23 mouse cellular contexts compared by ENCODE assay signal in genomic region chr16:64614648-64615047, GRCm38 (mm10). TPM values are rescaled to one million over a fixed set of nuclear protein-coding genes. Genes with fewer than 3 reads are reported as not detected.
"Had no signal": no experiment of that assay in that cellular context is flagged by ENCODE, and none has a peak within 500 bp of the region (broad histone marks: within the 10 kb centered on the region; RNA-seq: fewer than 3 reads in every experiment).

No protein-coding gene starts in this region.

- H3K9ac ChIP-seq: neural tube, embryonic 15.5 days; stomach, embryonic 15.5 days had no signal

- H3K4me1 ChIP-seq: neural tube, embryonic 15.5 days; stomach, embryonic 15.5 days had no signal

- H3K36me3 ChIP-seq: neural tube, embryonic 15.5 days; stomach, embryonic 15.5 days had no signal

- H3K27me3 ChIP-seq: neural tube, embryonic 15.5 days; stomach, embryonic 15.5 days had no signal

- H3K27ac ChIP-seq: neural tube, embryonic 15.5 days; stomach, embryonic 15.5 days; stomach, postnatal 0 days had no signal

- H3K9me3 ChIP-seq: neural tube, embryonic 15.5 days; stomach, embryonic 15.5 days had no signal

- H3K4me3 ChIP-seq: neural tube, embryonic 15.5 days; stomach, embryonic 15.5 days had no signal

- H3K4me2 ChIP-seq: neural tube, embryonic 15.5 days; stomach, embryonic 15.5 days had no signal

- DNase-seq: retina, postnatal 1 day; right cerebral cortex, adult 18-20 months; right cerebral cortex, postnatal 14 days; right cerebral cortex, postnatal 25 days; right cerebral cortex, postnatal 4 days; spleen, adult 18-20 months; thymus, adult 18-20 months; thymus, adult 2 months; thymus, postnatal 14 days; thymus, postnatal 25 days; thymus, postnatal 36 days; thymus, postnatal 4 days had no signal

RNA-seq across cellular contexts. Expression of gene Csnka2ip, which starts 12.4 kb away (rescaled TPM):
- total RNA-seq: neutrophil, adult 5-6 weeks had no signal
- polyA plus RNA-seq: neural tube, embryonic 14.5 days; neural tube, embryonic 15.5 days; small intestine, adult 2 months; spleen, adult 2 months; stomach, embryonic 14.5 days; stomach, embryonic 15.5 days; stomach, embryonic 16.5 days; stomach, postnatal 0 days; thymus, adult 2 months; thymus, postnatal 0 days; urinary bladder, adult 2 months had no signal
